Mouse (Mus musculus): ENCODE results near the gene Zdhhc18. TPM values are rescaled to one million over a fixed set of nuclear protein-coding genes. Genes with fewer than 3 reads are reported as not detected.
A peak's percentile ranks its signal among the peaks of the same experiment; 100 is the strongest.

Zdhhc18 gene
- polyA plus RNA-seq, 1 experiment from 2014 or later = 3.5 TPM

- Histone ChIP-seq H3K9me3 (ENCODE audit: control insufficient read depth, low read length) (no peaks in the 10 kb centered on the region), H3K4me3 (ENCODE audit: low read depth, low read length) (no peak overlapping the region), H3K36me3 (ENCODE audit: control insufficient read depth, insufficient read depth, low read length) (no peaks in the 10 kb centered on the region; the same call in 1 of the 2 replicates), H3K27ac (ENCODE audit: low read depth, low read length) (no peak overlapping the region), H3K27me3 (ENCODE audit: control insufficient read depth, insufficient read depth, low read length) (peaks cover 18% of the 10 kb centered on the region), H3K9ac (ENCODE audit: low read length) (no peak overlapping the region), H3K4me2 (no peak overlapping the region), H3K4me1 (ENCODE audit: control insufficient read depth, insufficient read depth, low read length) (no peaks in the 10 kb centered on the region)
- ATAC-seq (ENCODE audit: low FRiP score) (no peak), DNase-seq (ENCODE audit: low spot score, missing footprints) (no peak)
- 63% methylated on average over 9 of the region's 9 CpGs for WGBS
Observed at GRCm38 (mm10) chr4:133605330-133605729, 44.6 kb downstream of the Zdhhc18 start.

- Histone ChIP-seq H3K9me3 (ENCODE audit: control insufficient read depth, low read length) (no peaks in the 10 kb centered on the region), H3K27me3 (ENCODE audit: control insufficient read depth, insufficient read depth, low read length) (peaks cover 22% of the 10 kb centered on the region), H3K27ac (ENCODE audit: low read depth, low read length) (no peak overlapping the region), H3K4me3 (ENCODE audit: low read depth, low read length) (no peak overlapping the region), H3K4me1 (ENCODE audit: control insufficient read depth, insufficient read depth, low read length) (0 out of 2 replicates have a peak, but pooled peaks cover under 1% of the 10 kb centered on the region), H3K36me3 (ENCODE audit: control insufficient read depth, insufficient read depth, low read length) (no peaks in the 10 kb centered on the region; the same call in 1 of the 2 replicates), H3K4me2 (no peak overlapping the region), H3K9ac (ENCODE audit: low read length) (no peak overlapping the region)
- 71% methylated on average over 6 of the region's 6 CpGs for WGBS
- ATAC-seq (ENCODE audit: low FRiP score) = no peak
- DNase-seq (ENCODE audit: low spot score, missing footprints) = no peak
Observed at GRCm38 (mm10) chr4:133604856-133605255, 45.1 kb downstream of the Zdhhc18 start.

GRCm38 (mm10) chr4:133604175-133604574 lies 45.8 kb downstream of the Zdhhc18 start:
- Histone ChIP-seq H3K4me2 (no peak overlapping the region), H3K9ac (ENCODE audit: low read length) (no peak overlapping the region), H3K4me1 (ENCODE audit: control insufficient read depth, insufficient read depth, low read length) (0 out of 2 replicates have a peak, but pooled peaks cover 2% of the 10 kb centered on the region), H3K9me3 (ENCODE audit: control insufficient read depth, low read length) (no peaks in the 10 kb centered on the region), H3K27me3 (ENCODE audit: control insufficient read depth, insufficient read depth, low read length) (peaks cover 29% of the 10 kb centered on the region), H3K36me3 (ENCODE audit: control insufficient read depth, insufficient read depth, low read length) (no peaks in the 10 kb centered on the region; the same call in 1 of the 2 replicates), H3K4me3 (ENCODE audit: low read depth, low read length) (no peak overlapping the region), H3K27ac (ENCODE audit: low read depth, low read length) (no peak overlapping the region)
- DNase-seq (ENCODE audit: low spot score, missing footprints) (no peak), ATAC-seq (ENCODE audit: low FRiP score) (no peak)
- WGBS = 88% methylated on average over 7 of the region's 7 CpGs

GRCm38 (mm10) chr4:133603056-133603455 lies 46.9 kb downstream of the Zdhhc18 start:
- Histone ChIP-seq H3K27me3 (ENCODE audit: control insufficient read depth, insufficient read depth, low read length) (peaks cover 40% of the 10 kb centered on the region), H3K27ac (ENCODE audit: low read depth, low read length) (no peak overlapping the region), H3K4me3 (ENCODE audit: low read depth, low read length) (no peak overlapping the region), H3K4me2 (no peak overlapping the region), H3K36me3 (ENCODE audit: control insufficient read depth, insufficient read depth, low read length) (no peaks in the 10 kb centered on the region; the same call in 1 of the 2 replicates), H3K4me1 (ENCODE audit: control insufficient read depth, insufficient read depth, low read length) (0 out of 2 replicates have a peak, but pooled peaks cover 2% of the 10 kb centered on the region), H3K9ac (ENCODE audit: low read length) (no peak overlapping the region), H3K9me3 (ENCODE audit: control insufficient read depth, low read length) (no peaks in the 10 kb centered on the region)
- ATAC-seq (ENCODE audit: low FRiP score) = no peak
- DNase-seq (ENCODE audit: low spot score, missing footprints) = peak; percentile 81
- WGBS = 90% methylated on average over 5 of the region's 5 CpGs

GRCm38 (mm10) chr4:133601721-133602218 lies 48.2 kb downstream of the Zdhhc18 start, which contains the start of gene Sfn:
Gene Sfn (minus strand): TSS chr4:133602168.
- ATAC-seq (ENCODE audit: low FRiP score) (no peak), DNase-seq (ENCODE audit: low spot score, missing footprints) (peak; percentile 89)
- WGBS = 2% methylated on average over 16 of the region's 16 CpGs
- Histone ChIP-seq H3K36me3 (ENCODE audit: control insufficient read depth, insufficient read depth, low read length) (no peaks in the 10 kb centered on the region; the same call in 1 of the 2 replicates), H3K9me3 (ENCODE audit: control insufficient read depth, low read length) (no peaks in the 10 kb centered on the region), H3K4me3 (ENCODE audit: low read depth, low read length) (0 out of 2 replicates have a peak within 1 kb of the TSS, but pooled peaks have one; percentile 7), H3K27ac (ENCODE audit: low read depth, low read length) (no peak within 1 kb of the TSS), H3K9ac (ENCODE audit: low read length) (no peak within 1 kb of the TSS), H3K4me1 (ENCODE audit: control insufficient read depth, insufficient read depth, low read length) (0 out of 2 replicates have a peak, but pooled peaks cover 2% of the 10 kb centered on the region), H3K27me3 (ENCODE audit: control insufficient read depth, insufficient read depth, low read length) (peaks cover 41% of the 10 kb centered on the region), H3K4me2 (no peak within 1 kb of the TSS)

GRCm38 (mm10) chr4:133600306-133600705 lies 49.6 kb downstream of the Zdhhc18 start:
- Histone ChIP-seq H3K4me3 (ENCODE audit: low read depth, low read length) (peak overlapping the region; percentile 48), H3K4me2 (peak overlapping the region; percentile 89; the same call in 1 of the 2 replicates), H3K9me3 (ENCODE audit: control insufficient read depth, low read length) (no peaks in the 10 kb centered on the region), H3K27me3 (ENCODE audit: control insufficient read depth, insufficient read depth, low read length) (peaks cover 41% of the 10 kb centered on the region), H3K4me1 (ENCODE audit: control insufficient read depth, insufficient read depth, low read length) (0 out of 2 replicates have a peak, but pooled peaks cover 2% of the 10 kb centered on the region), H3K9ac (ENCODE audit: low read length) (no peak overlapping the region), H3K27ac (ENCODE audit: low read depth, low read length) (no peak overlapping the region), H3K36me3 (ENCODE audit: control insufficient read depth, insufficient read depth, low read length) (no peaks in the 10 kb centered on the region)
- ATAC-seq (ENCODE audit: low FRiP score) (no peak), DNase-seq (ENCODE audit: low spot score, missing footprints) (peak; percentile 89)
- 23% methylated on average over 9 of the region's 9 CpGs for WGBS

- WGBS = 1% methylated on average over 50 of the region's 50 CpGs
- H3K27ac ChIP-seq (ENCODE audit: low read depth, low read length) = no peak overlapping the region
- ATAC-seq (ENCODE audit: low FRiP score) = peak; percentile 95
- DNase-seq (ENCODE audit: low spot score, missing footprints) = peak; percentile 94
- H3K9ac ChIP-seq (ENCODE audit: low read length) = peak overlapping the region; percentile 48
- H3K4me1 ChIP-seq (ENCODE audit: control insufficient read depth, insufficient read depth, low read length) = 0 out of 2 replicates have a peak, but pooled peaks cover 2% of the 10 kb centered on the region
- peak overlapping the region; percentile 48 for H3K4me3 ChIP-seq (ENCODE audit: low read depth, low read length)
- H3K4me2 ChIP-seq = peak overlapping the region; percentile 89
- peaks cover 41% of the 10 kb centered on the region for H3K27me3 ChIP-seq (ENCODE audit: control insufficient read depth, insufficient read depth, low read length)
- H3K9me3 ChIP-seq (ENCODE audit: control insufficient read depth, low read length) = no peaks in the 10 kb centered on the region
- H3K36me3 ChIP-seq (ENCODE audit: control insufficient read depth, insufficient read depth, low read length) = no peaks in the 10 kb centered on the region
Observed at GRCm38 (mm10) chr4:133599571-133600073, 50.3 kb downstream of the Zdhhc18 start.

- ATAC-seq (ENCODE audit: low FRiP score) = no peak
- H3K4me3 ChIP-seq (ENCODE audit: low read depth, low read length) = peak overlapping the region; percentile 48
- 31% methylated on average over 7 of the region's 7 CpGs for WGBS
- peaks cover 41% of the 10 kb centered on the region for H3K27me3 ChIP-seq (ENCODE audit: control insufficient read depth, insufficient read depth, low read length)
- H3K4me1 ChIP-seq (ENCODE audit: control insufficient read depth, insufficient read depth, low read length) = 0 out of 2 replicates have a peak, but pooled peaks cover 2% of the 10 kb centered on the region
- no peaks in the 10 kb centered on the region for H3K36me3 ChIP-seq (ENCODE audit: control insufficient read depth, insufficient read depth, low read length)
- peak overlapping the region; percentile 48 for H3K9ac ChIP-seq (ENCODE audit: low read length)
- DNase-seq (ENCODE audit: low spot score, missing footprints) = no peak
- peak overlapping the region; percentile 89 for H3K4me2 ChIP-seq
- no peaks in the 10 kb centered on the region for H3K9me3 ChIP-seq (ENCODE audit: control insufficient read depth, low read length)
- no peak overlapping the region for H3K27ac ChIP-seq (ENCODE audit: low read depth, low read length)
Observed at GRCm38 (mm10) chr4:133599116-133599515, 50.8 kb downstream of the Zdhhc18 start.

GRCm38 (mm10) chr4:133598616-133599015 lies 51.3 kb downstream of the Zdhhc18 start:
- peaks cover 41% of the 10 kb centered on the region for H3K27me3 ChIP-seq (ENCODE audit: control insufficient read depth, insufficient read depth, low read length)
- DNase-seq (ENCODE audit: low spot score, missing footprints) (no peak), ATAC-seq (ENCODE audit: low FRiP score) (no peak)
- no peaks in the 10 kb centered on the region for H3K36me3 ChIP-seq (ENCODE audit: control insufficient read depth, insufficient read depth, low read length)
- no peak overlapping the region for H3K4me3 ChIP-seq (ENCODE audit: low read depth, low read length)
- H3K4me1 ChIP-seq (ENCODE audit: control insufficient read depth, insufficient read depth, low read length) = 0 out of 2 replicates have a peak, but pooled peaks cover 2% of the 10 kb centered on the region
- no peaks in the 10 kb centered on the region for H3K9me3 ChIP-seq (ENCODE audit: control insufficient read depth, low read length)
- H3K9ac ChIP-seq (ENCODE audit: low read length) = no peak overlapping the region
- no peak overlapping the region for H3K27ac ChIP-seq (ENCODE audit: low read depth, low read length)
- WGBS = 46% methylated on average over 4 of the region's 4 CpGs
- H3K4me2 ChIP-seq = no peak overlapping the region
